Mouse (Mus musculus): Measurements from ENCODE around the gene Ppp1r12a.

GRCm38 (mm10) chr10:108330964-108331363 lies 169.0 kb downstream of the Ppp1r12a start:
- TF ChIP-seq CTCF (IDR thresholded peaks at IDR 0.05; ENCODE audit: extremely low read depth, insufficient read depth, low read length) (no peak), POLR2A (IDR thresholded peaks at IDR 0.05; ENCODE audit: extremely low read depth, insufficient read depth, low read length) (no peak)
